Mouse (Mus musculus) thymus, adult 18-20 months (tissue): ENCODE results near the gene Tnfsf13.
"Not testable (repeated sequence)": the region's sequence is repeated elsewhere in the genome, so short reads cannot be mapped to it uniquely, and the experiment has no call there.

Experiments
- DNase-seq, 2 experiments: peaks; one replicate each; pipeline ENCODE4 v3.0.0; 2022; ENCODE audit warnings: mixed read lengths in 2 of 2

Gene Tnfsf13

DNA sequence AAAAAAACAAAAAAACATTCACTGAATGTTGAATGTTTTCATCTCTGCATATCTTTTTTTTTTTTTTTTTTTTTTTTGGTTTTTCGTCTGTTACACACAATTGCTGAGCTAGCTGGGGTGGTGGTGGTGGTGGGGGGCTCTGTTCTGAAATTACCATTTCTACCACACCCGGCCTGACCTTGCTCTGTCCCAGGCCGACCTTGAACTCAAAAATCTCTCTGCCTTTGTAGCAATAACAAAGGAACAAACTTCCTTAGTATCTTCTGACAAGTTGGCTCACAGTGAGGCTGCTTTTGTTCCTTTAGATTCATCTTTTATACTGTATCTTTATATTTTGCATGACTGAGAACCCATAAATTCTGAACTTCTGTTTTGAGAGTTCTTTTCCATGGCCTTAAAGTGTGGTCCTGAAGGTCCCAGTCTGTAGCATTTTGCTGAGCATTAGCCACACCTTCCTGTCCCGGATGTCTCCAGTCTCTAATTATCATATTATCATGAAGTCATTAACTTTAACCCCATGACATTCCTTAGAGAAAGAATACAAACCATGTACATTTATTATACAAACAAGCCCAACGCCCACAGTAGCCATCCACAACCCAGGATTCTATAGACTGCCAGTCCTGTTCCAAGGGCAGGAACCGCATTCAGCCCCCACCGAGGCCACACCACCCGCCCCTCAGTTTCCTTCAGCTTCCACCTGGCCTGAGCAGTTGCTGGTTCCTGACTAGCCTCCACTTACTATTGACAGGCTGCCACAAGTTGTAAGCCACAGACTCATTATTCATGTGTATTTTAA, 18.4 kb upstream of the Tnfsf13 start:
- no peak for DNase-seq

- not testable (repeated sequence) for DNase-seq
These were observed 17.8 kb upstream of the Tnfsf13 start for GRCm38 (mm10) chr11:69703381-69703780.

- DNase-seq, result not testable (repeated sequence)
These were observed 17.3 kb upstream of the Tnfsf13 start for GRCm38 (mm10) chr11:69702886-69703285.

DNA sequence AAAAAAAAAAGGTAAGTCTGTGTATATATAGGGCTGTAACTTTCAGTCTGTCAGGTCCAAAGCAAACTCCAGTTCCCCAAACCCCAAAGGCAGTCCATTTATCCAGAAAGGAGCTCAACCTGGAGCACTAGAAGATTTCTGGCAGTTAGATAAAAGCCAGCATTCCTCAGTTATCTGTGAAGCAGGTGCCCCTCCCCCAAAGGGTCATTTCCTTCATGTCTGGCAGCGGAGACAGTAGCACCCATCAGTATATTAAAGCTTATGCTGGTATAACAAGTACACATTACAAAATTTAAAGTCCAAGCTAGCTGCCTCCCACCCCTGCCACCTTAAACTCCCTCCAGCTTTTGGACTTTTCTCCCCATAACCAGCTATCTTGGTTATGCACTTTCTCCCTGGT, 14.0 kb upstream of the Tnfsf13 start:
- no peak for DNase-seq

DNA sequence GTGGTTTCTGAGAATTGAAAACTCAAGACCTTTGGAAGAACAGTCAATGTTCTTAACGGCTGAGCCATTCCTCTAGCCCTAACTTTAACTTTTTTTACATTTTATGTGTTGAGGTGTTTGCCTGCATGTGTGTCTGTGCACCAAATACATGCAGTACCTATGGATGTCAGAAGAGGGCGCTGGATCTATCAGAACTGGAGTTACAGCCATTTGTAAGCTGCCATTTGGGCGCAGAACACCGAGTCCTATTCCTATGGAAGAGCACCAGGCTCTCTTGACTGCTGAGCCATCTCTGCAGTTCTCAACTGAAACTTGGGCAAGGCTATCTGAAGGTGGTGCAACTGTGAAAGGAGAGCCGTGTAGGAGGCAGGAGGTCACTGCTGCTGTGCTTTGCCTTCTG, 13.0 kb upstream of the Tnfsf13 start:
- DNase-seq, result no peak

DNA sequence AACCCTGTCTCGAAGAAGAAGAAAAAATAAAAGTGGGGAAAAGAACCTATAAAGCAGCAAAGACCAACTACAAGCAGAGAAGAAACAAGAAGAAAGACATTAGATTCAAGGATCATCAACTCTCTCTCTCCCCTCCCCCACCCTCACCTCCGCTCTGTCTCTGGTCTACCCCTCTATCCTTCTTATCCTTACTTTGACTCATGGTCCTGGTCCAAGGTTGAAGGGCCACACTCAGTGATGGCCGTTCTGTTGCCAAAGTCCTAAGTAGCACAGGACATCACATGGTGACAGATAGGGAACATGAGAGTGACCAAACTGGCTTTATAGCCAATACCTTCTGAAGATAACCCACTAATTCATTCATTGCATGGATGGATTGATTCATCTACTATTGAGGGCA, 11.8 kb upstream of the Tnfsf13 start:
- DNase-seq, result no peak

DNA sequence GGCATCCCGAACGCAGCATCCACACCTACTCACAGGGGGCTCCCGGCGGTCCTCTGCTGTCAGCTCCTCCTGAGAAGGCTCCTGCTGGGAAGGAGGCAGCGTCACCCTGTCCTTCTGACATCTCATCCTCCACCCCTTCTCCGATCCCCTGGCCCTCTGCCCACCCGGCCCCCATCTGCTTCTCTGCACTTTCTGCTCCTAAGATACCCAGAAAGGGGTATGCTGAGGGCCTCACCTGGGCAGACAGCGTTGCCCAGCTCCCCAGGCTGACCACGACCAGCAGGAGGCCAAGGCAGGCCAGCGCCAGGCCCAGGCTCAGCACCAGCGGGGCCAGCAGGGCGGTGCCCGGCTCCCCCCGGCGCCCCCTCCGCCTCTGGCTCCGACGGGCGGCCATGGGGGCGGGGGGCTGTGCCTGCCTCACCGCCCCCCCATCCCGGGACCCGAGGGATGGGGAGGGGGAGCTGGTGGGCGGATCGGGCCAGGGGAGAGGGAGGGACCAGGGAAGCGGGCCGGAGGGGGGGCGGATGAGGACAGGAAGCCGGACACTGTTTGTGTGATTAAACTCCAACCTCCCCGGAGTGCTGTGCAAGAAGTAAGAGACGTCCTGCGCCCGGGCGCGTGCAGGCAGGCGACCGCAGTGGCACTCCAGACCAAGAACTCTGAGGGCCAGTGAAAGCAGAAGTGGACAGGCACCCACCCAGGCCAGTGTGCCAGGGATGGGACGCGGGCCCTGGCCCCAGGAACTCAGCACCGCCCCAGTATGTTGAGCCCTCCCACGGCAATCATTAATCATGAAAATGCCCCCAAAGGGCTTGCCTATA, 10.0 kb upstream of the Tnfsf13 start, which contains the start of the genes Tnfsf12 and Tnfsfm13:
Gene Tnfsf12, minus strand, starts transcription at position 489 of the 821 bp plus-strand sequence.
Gene Tnfsfm13, minus strand, starts transcription at position 738 of the 821 bp plus-strand sequence.
- DNase-seq, result no peak

- no peak for DNase-seq
These were observed 9.4 kb upstream of the Tnfsf13 start for GRCm38 (mm10) chr11:69695046-69695360.

- no peak for DNase-seq
These were observed 7.9 kb upstream of the Tnfsf13 start for GRCm38 (mm10) chr11:69693421-69693965.

- DNase-seq, result no peak
These were observed 7.3 kb upstream of the Tnfsf13 start for GRCm38 (mm10) chr11:69692863-69693262.

- no peak for DNase-seq
These were observed 6.7 kb upstream of the Tnfsf13 start for GRCm38 (mm10) chr11:69692196-69692811.

DNA sequence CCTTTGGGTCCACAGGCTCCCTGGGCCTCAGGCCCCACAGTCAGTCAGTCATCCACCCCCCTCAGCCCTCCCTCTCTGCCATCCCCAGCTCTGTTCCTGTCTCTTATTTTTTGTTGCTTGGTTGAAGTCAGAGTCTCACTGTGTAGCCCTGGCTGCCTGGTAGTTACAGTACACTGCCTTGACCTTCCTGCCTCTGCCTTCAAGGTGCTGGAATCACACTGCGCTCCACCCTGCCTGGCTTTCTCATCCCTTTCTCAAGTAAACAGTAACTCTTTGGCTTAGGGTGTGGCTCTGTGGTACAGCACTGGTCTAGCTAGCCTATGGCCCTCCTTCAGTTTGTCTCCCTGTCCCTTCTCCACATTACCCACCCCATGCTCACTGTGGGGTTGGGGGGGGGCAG, 4.3 kb upstream of the Tnfsf13 start:
- DNase-seq, result no peak

DNA sequence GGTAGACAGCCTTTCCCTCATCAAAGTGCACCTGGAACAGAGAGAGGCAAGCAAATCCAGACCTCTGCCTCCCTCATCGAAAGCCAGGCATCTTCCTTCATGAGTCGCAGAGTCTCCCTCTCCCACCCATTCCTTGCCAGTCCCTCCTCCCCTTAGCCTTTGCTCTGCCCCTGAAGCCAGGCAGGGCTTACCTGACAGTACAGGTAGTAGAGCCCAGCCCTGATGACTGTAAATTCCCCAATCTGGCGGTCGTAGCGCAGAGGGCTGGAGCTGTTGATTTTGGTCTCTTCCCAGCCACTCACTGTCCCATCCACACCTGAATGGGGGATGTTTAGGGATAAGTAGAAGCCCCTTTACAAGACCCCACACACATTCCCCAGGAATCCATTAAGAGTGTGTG, 1.5 kb upstream of the Tnfsf13 start:
- DNase-seq, result no peak

- DNase-seq, result no peak
These were observed 793 bp upstream of the Tnfsf13 start for GRCm38 (mm10) chr11:69686377-69686776.

DNA sequence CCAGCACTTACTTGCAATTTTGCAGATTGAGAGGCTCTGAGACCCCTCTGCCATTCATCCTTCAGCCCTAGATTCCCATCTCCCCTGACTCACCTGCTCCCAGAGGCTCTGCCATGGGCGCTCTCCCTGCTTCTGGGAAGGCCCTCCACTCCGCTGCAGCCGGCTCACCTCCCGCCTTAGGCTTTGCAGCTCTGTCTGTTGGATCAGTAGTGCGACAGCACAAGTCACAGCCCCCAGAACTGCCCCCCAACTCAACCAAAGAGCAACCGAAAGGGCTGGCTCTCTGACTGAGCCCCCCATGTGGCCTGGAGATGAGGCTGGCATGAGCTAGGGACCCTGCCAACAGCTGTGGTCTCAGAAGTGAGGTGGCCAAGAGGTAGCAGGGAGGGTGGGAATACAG, 648 bp downstream of the Tnfsf13 start:
- DNase-seq, result no peak

- no peak for DNase-seq
These were observed 1.3 kb downstream of the Tnfsf13 start for GRCm38 (mm10) chr11:69684128-69684745.

- DNase-seq, result no peak
These were observed 2.0 kb downstream of the Tnfsf13 start for GRCm38 (mm10) chr11:69683576-69683975.

DNA sequence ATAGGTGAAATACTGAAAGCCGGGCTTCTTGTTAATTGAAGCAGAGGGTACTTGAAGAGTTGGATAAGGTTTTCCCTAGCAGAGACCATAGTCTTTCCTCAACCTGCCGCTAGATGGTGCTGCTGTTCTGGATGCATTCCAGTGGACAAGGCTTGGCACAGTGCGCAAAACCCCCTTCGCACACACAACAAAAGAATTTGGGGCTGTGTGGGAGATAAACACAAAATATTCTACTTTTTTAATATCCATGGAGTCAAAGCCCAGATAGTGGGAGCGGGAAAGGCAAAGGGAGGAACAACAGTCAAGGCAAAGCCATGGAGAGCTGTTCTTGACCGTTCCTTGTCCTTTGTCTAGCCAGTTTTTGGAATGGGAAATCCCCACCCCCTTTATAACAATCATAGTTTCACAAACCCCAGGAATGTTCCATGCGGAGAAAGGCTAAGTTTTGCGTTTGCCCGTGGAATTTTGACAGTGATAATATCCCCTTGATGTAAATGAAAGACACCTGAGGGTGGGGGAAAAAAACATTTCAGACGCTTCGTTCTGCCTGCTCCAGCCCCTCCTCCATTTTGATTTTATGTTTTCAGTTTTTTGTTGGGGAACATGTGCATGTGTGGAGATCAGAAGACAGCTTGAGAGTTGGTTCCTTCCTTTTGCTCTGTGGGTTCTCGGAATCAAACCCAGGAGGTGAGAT, 2.6 kb downstream of the Tnfsf13 start:
- peak; percentile 57 to 71 for DNase-seq

- DNase-seq, result no peak
These were observed 3.3 kb downstream of the Tnfsf13 start for GRCm38 (mm10) chr11:69682209-69682839.

- DNase-seq, result peak; percentile 95 to 96
These were observed 4.0 kb downstream of the Tnfsf13 start, which contains the start of gene Senp3 for GRCm38 (mm10) chr11:69681314-69682208. TSS of gene Senp3 (minus strand) at chr11:69682084.
